Mouse (Mus musculus): ENCODE measurements around the gene Trim28. TPM values are rescaled to one million over a fixed set of nuclear protein-coding genes. Genes with fewer than 3 reads are reported as not detected.

The Trim28 gene
- polyA plus RNA-seq, 1 experiment from 2014 or later: 511 TPM

DNA sequence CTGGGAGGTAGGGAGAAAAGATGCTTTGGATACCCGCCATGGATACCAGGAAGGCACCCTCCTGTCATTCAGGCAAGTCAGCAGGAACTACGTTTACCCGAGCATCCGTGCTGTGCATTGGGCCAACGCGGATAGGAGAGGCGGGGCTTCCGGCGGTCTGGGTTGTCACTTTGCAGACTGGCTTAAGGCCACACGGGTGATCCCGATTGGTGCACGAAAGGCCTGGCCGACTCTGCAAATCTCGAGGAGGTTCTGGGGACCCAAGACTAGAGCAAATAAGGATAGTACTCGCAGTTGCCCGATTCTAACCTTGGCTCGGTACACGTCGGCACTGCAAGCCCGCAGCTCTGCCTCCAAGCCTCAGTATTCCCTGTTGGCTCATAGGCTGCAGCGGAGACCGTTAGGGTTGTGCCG, 33.2 kb upstream of the Trim28 start, which contains the start of gene Zfp324:
Gene Zfp324 (plus strand): TSS at position 161 of the 414 bp plus-strand sequence.
- peak within 1 kb of the TSS; percentile 92 for H3K9ac ChIP-seq
- no peaks in the 10 kb centered on the region for H3K27me3 ChIP-seq (ENCODE audit: insufficient read depth, low read length)
- peaks cover 8% of the 10 kb centered on the region for H3K4me1 ChIP-seq (ENCODE audit: insufficient read depth)
- ATAC-seq (ENCODE audit: insufficient read depth) (peak; percentile 91), DNase-seq (peak; percentile 94)
- 0% methylated on average over 23 of the region's 23 CpGs for WGBS
- peak within 1 kb of the TSS; percentile 90 for H3K4me3 ChIP-seq (ENCODE audit: low read depth, low read length)
- H3K9me3 ChIP-seq (ENCODE audit: low read depth, low read length): no peaks in the 10 kb centered on the region
- H3K4me2 ChIP-seq: peak within 1 kb of the TSS; percentile 77
- H3K36me3 ChIP-seq (ENCODE audit: insufficient read depth): peaks cover 23% of the 10 kb centered on the region
- no peak for TF ChIP-seq CTCF (IDR thresholded peaks at IDR 0.05; ENCODE audit: low read depth)
- peak within 1 kb of the TSS; percentile 92 for H3K27ac ChIP-seq (ENCODE audit: low read depth)

DNA sequence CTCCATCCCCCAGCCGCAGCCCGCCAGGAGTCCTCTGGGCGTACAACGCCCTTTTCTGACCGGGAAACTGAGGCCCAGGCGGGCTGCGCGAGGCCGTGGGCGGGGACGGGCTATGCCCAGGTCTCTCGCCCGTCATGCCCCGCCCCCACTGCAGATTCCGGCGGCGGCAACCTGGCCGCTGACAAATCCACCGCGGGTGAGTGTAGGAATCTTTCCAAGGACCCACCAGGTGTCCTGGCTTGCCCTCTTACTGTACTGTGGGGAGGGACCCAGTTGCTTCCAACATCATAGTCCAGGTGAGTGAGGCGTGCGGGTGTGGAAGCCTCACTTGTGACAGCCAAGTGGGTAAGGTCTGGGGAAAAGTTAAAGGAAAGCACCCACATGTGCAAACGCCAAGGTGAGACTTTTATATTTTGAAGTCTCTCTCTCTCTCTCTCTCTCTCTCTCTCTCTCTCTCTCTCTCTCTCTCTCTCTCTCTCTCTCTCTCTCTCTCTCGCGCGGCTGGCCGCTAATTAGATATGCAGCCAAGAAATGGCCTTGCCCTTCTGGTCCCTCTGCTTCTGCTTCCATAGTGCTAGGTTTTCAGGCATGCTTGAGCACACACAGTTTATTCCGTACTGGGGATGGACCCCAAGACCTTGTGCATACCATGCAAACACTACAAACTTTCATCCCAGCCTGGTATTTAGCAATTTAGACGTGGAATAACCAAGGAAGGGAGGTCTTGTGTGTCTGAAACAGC, 32.6 kb upstream of the Trim28 start:
- H3K36me3 ChIP-seq (ENCODE audit: insufficient read depth): peaks cover 29% of the 10 kb centered on the region
- no peaks in the 10 kb centered on the region for H3K27me3 ChIP-seq (ENCODE audit: insufficient read depth, low read length)
- TF ChIP-seq CTCF (IDR thresholded peaks at IDR 0.05; ENCODE audit: low read depth): no peak
- H3K9me3 ChIP-seq (ENCODE audit: low read depth, low read length): no peaks in the 10 kb centered on the region
- H3K4me3 ChIP-seq (ENCODE audit: low read depth, low read length): peak overlapping the region; percentile 90
- H3K27ac ChIP-seq (ENCODE audit: low read depth): peak overlapping the region; percentile 92
- H3K9ac ChIP-seq: peak overlapping the region; percentile 92
- peak overlapping the region; percentile 77 for H3K4me2 ChIP-seq
- under 1% methylated on average over 29 of the region's 29 CpGs for WGBS
- peaks cover 8% of the 10 kb centered on the region for H3K4me1 ChIP-seq (ENCODE audit: insufficient read depth)
- peak; percentile 70 for DNase-seq
- ATAC-seq (ENCODE audit: insufficient read depth): peak; percentile 62

DNA sequence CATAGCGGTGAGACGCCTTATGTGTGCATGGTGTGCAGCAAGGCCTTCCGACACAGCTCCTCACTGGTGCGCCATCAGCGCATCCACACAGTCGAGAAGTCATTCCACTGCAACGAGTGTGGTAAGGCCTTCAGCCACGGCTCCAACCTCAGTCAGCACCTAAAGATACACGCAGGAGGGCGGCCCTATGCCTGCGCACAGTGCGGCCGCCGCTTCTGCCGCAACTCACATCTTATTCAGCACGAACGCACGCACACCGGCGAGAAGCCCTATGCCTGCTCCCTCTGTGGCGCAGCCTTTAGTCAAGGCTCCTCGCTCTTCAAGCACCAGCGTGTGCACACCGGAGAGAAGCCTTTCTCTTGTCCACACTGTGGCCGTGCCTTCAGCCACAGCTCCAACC, 28.0 kb upstream of the Trim28 start:
- ATAC-seq (ENCODE audit: insufficient read depth): no peak
- WGBS: 94% methylated on average over 25 of the region's 25 CpGs
- Histone ChIP-seq H3K9ac (no peak overlapping the region), H3K36me3 (ENCODE audit: insufficient read depth) (peaks cover 49% of the 10 kb centered on the region), H3K9me3 (ENCODE audit: low read depth, low read length) (no peaks in the 10 kb centered on the region), H3K4me3 (ENCODE audit: low read depth, low read length) (no peak overlapping the region), H3K27ac (ENCODE audit: low read depth) (no peak overlapping the region), H3K4me1 (ENCODE audit: insufficient read depth) (peaks cover 5% of the 10 kb centered on the region; the same call in 1 of the 2 replicates), H3K27me3 (ENCODE audit: insufficient read depth, low read length) (no peaks in the 10 kb centered on the region), H3K4me2 (no peak overlapping the region)
- no peak for TF ChIP-seq CTCF (IDR thresholded peaks at IDR 0.05; ENCODE audit: low read depth)
- DNase-seq: no peak

DNA sequence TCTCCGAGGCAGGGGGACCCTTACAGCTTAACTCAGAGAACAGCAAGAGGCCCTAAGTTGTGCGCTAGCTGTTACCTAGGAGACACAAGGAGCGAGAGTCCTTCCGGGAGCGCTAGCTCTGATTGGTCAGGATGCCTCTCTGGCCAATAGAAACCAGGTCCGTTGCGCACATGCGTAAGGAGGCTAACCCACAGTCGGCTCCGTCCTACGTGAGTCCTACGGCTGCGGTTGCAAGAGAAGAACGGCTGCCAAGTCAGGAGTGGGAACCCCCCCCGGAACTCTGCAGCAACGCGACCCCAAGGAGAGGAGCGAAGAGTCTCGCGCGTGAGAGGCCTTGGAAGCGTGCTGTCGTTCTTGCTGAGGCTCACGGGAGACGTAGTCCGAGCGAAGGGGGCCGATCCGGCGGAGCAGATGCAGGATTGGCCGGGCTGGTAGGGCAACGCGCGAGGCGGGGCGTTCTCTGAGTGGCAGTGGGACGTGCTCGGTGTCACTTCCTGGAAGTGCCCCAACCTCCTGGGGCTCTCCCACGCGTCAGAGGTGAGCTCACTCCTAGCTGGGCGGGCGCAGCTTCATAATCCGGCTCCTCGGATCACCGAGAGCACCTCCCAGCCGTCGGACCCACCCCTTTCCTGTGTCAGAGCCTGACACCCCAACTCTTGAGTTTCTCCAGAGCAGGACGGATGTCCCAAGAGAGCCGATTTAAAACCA, 21.1 kb upstream of the Trim28 start, which contains the start of gene Zfp446:
Gene Zfp446 (plus strand): TSS at position 167 of the 708 bp plus-strand sequence.
- Histone ChIP-seq H3K4me2 (peak within 1 kb of the TSS; percentile 90), H3K27ac (ENCODE audit: low read depth) (peak within 1 kb of the TSS; percentile 94), H3K27me3 (ENCODE audit: insufficient read depth, low read length) (no peaks in the 10 kb centered on the region), H3K9me3 (ENCODE audit: low read depth, low read length) (no peaks in the 10 kb centered on the region), H3K36me3 (ENCODE audit: insufficient read depth) (peaks cover 10% of the 10 kb centered on the region; the same call in 1 of the 2 replicates), H3K9ac (peak within 1 kb of the TSS; percentile 78), H3K4me1 (ENCODE audit: insufficient read depth) (no peaks in the 10 kb centered on the region), H3K4me3 (ENCODE audit: low read depth, low read length) (peak within 1 kb of the TSS; percentile 60)
- WGBS: under 1% methylated on average over 49 of the region's 49 CpGs
- no peak for TF ChIP-seq CTCF (IDR thresholded peaks at IDR 0.05; ENCODE audit: low read depth)
- peak; percentile 98 for DNase-seq
- ATAC-seq (ENCODE audit: insufficient read depth): peak; percentile 99

DNA sequence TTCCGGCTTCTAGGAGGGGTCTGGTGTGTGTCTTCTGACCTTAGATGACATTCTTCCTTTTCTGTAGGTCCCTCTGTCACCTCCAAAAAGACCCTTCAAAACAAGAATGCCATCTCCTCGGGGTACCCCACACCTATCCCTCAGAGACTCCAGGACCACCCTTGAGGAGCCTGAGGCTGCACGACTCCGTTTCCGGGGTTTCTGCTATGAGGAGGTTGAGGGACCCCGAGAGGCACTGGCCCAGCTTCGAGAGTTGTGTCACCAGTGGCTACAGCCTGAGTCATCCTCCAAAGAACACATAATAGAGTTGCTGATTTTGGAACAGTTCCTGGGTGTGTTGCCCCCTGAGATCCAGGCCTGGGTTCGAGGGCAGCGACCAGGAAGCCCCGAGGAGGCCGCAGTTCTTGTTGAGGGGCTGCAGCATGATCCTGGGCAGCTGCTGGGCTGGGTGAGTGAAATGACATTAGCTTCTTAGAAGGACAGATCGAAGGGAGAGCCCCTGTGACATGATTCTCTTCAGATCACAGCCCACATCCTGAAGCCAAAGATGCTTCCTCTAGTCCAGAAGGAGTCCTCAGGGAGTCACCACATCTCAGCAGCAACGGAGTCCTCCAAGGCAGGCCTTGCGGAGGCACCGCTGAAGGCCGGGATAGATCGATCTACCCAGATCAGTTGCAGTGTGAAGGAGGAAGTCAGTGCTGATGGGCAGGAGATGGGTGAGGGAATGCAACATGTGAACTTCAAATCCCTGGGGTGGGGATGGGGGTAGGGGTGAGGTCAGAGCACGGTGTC, 19.8 kb upstream of the Trim28 start:
- peak overlapping the region; percentile 60; the same call in 1 of the 2 replicates for H3K4me3 ChIP-seq (ENCODE audit: low read depth, low read length)
- peak overlapping the region; percentile 90 for H3K4me2 ChIP-seq
- peak overlapping the region; percentile 78 for H3K9ac ChIP-seq
- no peak for DNase-seq
- H3K27ac ChIP-seq (ENCODE audit: low read depth): peak overlapping the region; percentile 93
- no peak for TF ChIP-seq CTCF (IDR thresholded peaks at IDR 0.05; ENCODE audit: low read depth)
- 84% methylated on average over 18 of the region's 18 CpGs for WGBS
- no peaks in the 10 kb centered on the region for H3K4me1 ChIP-seq (ENCODE audit: insufficient read depth)
- H3K36me3 ChIP-seq (ENCODE audit: insufficient read depth): 0 out of 2 replicates have a peak, but pooled peaks cover 4% of the 10 kb centered on the region
- no peak for ATAC-seq (ENCODE audit: insufficient read depth)
- H3K9me3 ChIP-seq (ENCODE audit: low read depth, low read length): no peaks in the 10 kb centered on the region
- no peaks in the 10 kb centered on the region for H3K27me3 ChIP-seq (ENCODE audit: insufficient read depth, low read length)

DNA sequence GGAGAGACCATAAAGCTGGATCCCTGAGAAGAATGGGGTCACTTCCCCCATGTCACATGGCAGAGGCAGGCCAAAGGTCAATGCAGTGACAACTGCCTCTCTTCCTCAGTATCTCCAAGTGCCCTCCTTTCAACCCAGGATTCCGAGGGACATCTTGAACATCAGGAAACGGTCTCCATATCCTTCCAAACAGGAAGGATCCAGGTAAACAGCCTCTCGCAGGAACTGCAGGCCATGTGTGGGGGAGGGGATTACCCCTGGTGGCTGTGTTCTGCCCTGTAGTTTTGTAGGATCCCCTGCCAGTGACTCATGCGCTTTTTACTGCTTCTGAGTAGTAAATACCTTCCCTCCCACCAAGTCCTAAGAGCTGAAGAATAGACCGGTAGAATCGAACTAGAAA, 19.1 kb upstream of the Trim28 start:
- Histone ChIP-seq H3K27ac (ENCODE audit: low read depth) (no peak overlapping the region), H3K4me3 (ENCODE audit: low read depth, low read length) (no peak overlapping the region), H3K27me3 (ENCODE audit: insufficient read depth, low read length) (no peaks in the 10 kb centered on the region), H3K36me3 (ENCODE audit: insufficient read depth) (0 out of 2 replicates have a peak, but pooled peaks cover 4% of the 10 kb centered on the region), H3K9me3 (ENCODE audit: low read depth, low read length) (no peaks in the 10 kb centered on the region), H3K4me1 (ENCODE audit: insufficient read depth) (no peaks in the 10 kb centered on the region), H3K9ac (no peak overlapping the region), H3K4me2 (no peak overlapping the region)
- DNase-seq (peak; percentile 12), ATAC-seq (ENCODE audit: insufficient read depth) (no peak)
- TF ChIP-seq CTCF (IDR thresholded peaks at IDR 0.05; ENCODE audit: low read depth): no peak
- 66% methylated on average over 6 of the region's 6 CpGs for WGBS
